Mouse (Mus musculus) forebrain, embryonic 14.5 days (tissue): ENCODE data around the gene Ankdd1b. TPM values are rescaled to one million over a fixed set of nuclear protein-coding genes. Genes with fewer than 3 reads are reported as not detected.

Source experiments
- ATAC-seq: fragments of 200-750 bp; cut with Nextera tagmentation; 2 replicates; pipeline ENCODE4 v1.8.0; 2017; ENCODE audit warnings: mild to moderate bottlenecking, moderate library complexity
- DNase-seq: peaks from one replicate; pipeline ENCODE4 v3.0.0-alpha.2; 2015; ENCODE audit warnings: low spot score
- H3K27ac ChIP-seq: fragments of 300-500 bp; sonication (generic); 2 replicates; pipeline ENCODE4 v1.5.1; 2014; ENCODE audit warnings: low read depth, mild to moderate bottlenecking, control low read depth, low read length, moderate library complexity
- H3K27me3 ChIP-seq: fragments of 300-500 bp; sonication (generic); replicated peaks from 2 replicates; pipeline ENCODE4 v1.6.1; 2014; ENCODE audit warnings: low read length, control low read depth, mixed read lengths; ENCODE audit not compliant: control insufficient read depth, insufficient read depth
- H3K36me3 ChIP-seq: fragments of 300-500 bp; sonication (generic); 2 replicates; pipeline ENCODE4 v1.6.1; 2014; ENCODE audit warnings: low read length, control low read depth; ENCODE audit not compliant: control insufficient read depth, insufficient read depth
- H3K4me1 ChIP-seq: fragments of 300-500 bp; sonication (generic); 2 replicates; pipeline ENCODE4 v1.6.1; 2014; ENCODE audit warnings: antibody characterized with exemption, low read length, control low read depth; ENCODE audit not compliant: control insufficient read depth, insufficient read depth
- H3K4me2 ChIP-seq: fragments of 300-500 bp; sonication (generic); 2 replicates; pipeline ENCODE4 v1.6.1; 2014; ENCODE audit warnings: mild to moderate bottlenecking, control low read depth, low read length
- H3K4me3 ChIP-seq: fragments of 300-500 bp; sonication (generic); 2 replicates; pipeline ENCODE4 v1.5.1; 2014; ENCODE audit warnings: low read depth, low read length, control low read depth
- H3K9ac ChIP-seq: fragments of 300-500 bp; sonication (generic); 2 replicates; pipeline ENCODE4 v1.6.1; 2014; ENCODE audit warnings: mild to moderate bottlenecking, low read length, control low read depth, moderate library complexity
- H3K9me3 ChIP-seq: fragments of 300-500 bp; sonication (generic); replicated peaks from 2 replicates; pipeline ENCODE4 v1.6.1; 2016; ENCODE audit warnings: low read length, control low read depth, mixed read lengths; ENCODE audit not compliant: control insufficient read depth
- WGBS: fragments of 180-500 bp; shearing (Covaris S2); extraction: QIAGEN DNeasy Blood & Tissue Kit; methylation state at CpG from one replicate; pipeline ENCODE4 v1.1.7; 2014; 5-methylcytosine and 5-hydroxymethylcytosine counted together
- polyA plus RNA-seq: library from polyadenylated mRNA; unstranded; fragments of >200 nt; fragmentation: Nextera tagmentation; extraction: Ambion mirVana; gene quantifications from 2 replicates; pipeline ENCODE4 v1.2.1, GENCODE M21; 2014

Ankdd1b gene
- polyA plus RNA-seq = not detected in 2 replicates

- Histone ChIP-seq H3K36me3 (no peaks in the 10 kb centered on the region), H3K9ac (no peak within 1 kb of the TSS), H3K4me2 (no peak within 1 kb of the TSS), H3K27me3 (no peaks in the 10 kb centered on the region), H3K4me3 (no peak within 1 kb of the TSS), H3K4me1 (no peaks in the 10 kb centered on the region), H3K27ac (no peak within 1 kb of the TSS), H3K9me3 (no peaks in the 10 kb centered on the region)
- 94% methylated on average over 14 of the region's 14 CpGs for WGBS
- ATAC-seq = no peak
- no peak for DNase-seq
Measured at GRCm38 (mm10) chr13:96470957-96471356, at the start of gene Ankdd1b. Gene Ankdd1b, minus strand, starts transcription at chr13:96471198.

GRCm38 (mm10) chr13:96517335-96517734, 46.3 kb upstream of the Ankdd1b start:
- H3K27me3 ChIP-seq = no peaks in the 10 kb centered on the region
- ATAC-seq (no peak), DNase-seq (no peak)
- no peak overlapping the region for H3K4me3 ChIP-seq
- H3K4me1 ChIP-seq = no peaks in the 10 kb centered on the region
- 94% methylated on average over 2 of the region's 2 CpGs for WGBS
- H3K4me2 ChIP-seq = no peak overlapping the region
- no peaks in the 10 kb centered on the region for H3K9me3 ChIP-seq
- H3K27ac ChIP-seq = no peak overlapping the region
- no peaks in the 10 kb centered on the region; the same call in 1 of the 2 replicates for H3K36me3 ChIP-seq
- H3K9ac ChIP-seq = no peak overlapping the region

- H3K27ac ChIP-seq = no peak overlapping the region
- DNase-seq (no peak), ATAC-seq (no peak)
- 96% methylated on average over 9 of the region's 9 CpGs for WGBS
- H3K27me3 ChIP-seq = no peaks in the 10 kb centered on the region
- H3K9me3 ChIP-seq = no peaks in the 10 kb centered on the region
- no peak overlapping the region for H3K4me3 ChIP-seq
- H3K9ac ChIP-seq = no peak overlapping the region
- no peaks in the 10 kb centered on the region for H3K4me1 ChIP-seq
- no peaks in the 10 kb centered on the region; the same call in 1 of the 2 replicates for H3K36me3 ChIP-seq
- H3K4me2 ChIP-seq = no peak overlapping the region
Measured at GRCm38 (mm10) chr13:96516249-96516648, 45.3 kb upstream of the Ankdd1b start.

GRCm38 (mm10) chr13:96514154-96514942, 43.4 kb upstream of the Ankdd1b start:
- ATAC-seq = no peak
- WGBS = 92% methylated on average over 5 of the region's 5 CpGs

GRCm38 (mm10) chr13:96511893-96512292, 40.9 kb upstream of the Ankdd1b start:
- no peaks in the 10 kb centered on the region for H3K27me3 ChIP-seq
- H3K9me3 ChIP-seq = no peaks in the 10 kb centered on the region
- no peaks in the 10 kb centered on the region; the same call in 1 of the 2 replicates for H3K36me3 ChIP-seq
- no peak overlapping the region for H3K9ac ChIP-seq
- no peak overlapping the region for H3K4me3 ChIP-seq
- ATAC-seq (no peak), DNase-seq (no peak)
- no peak overlapping the region for H3K27ac ChIP-seq
- no peak overlapping the region for H3K4me2 ChIP-seq
- H3K4me1 ChIP-seq = no peaks in the 10 kb centered on the region
- 69% methylated on average over 5 of the region's 5 CpGs for WGBS

More at GRCm38 (mm10) chr13:96514154-96514942, 43.4 kb upstream of the Ankdd1b start:
- no peaks in the 10 kb centered on the region for H3K9me3 ChIP-seq
- no peaks in the 10 kb centered on the region for H3K4me1 ChIP-seq
- DNase-seq = no peak
- H3K27ac ChIP-seq = no peak overlapping the region
- no peak overlapping the region for H3K4me3 ChIP-seq
- no peaks in the 10 kb centered on the region for H3K27me3 ChIP-seq
- no peak overlapping the region for H3K9ac ChIP-seq
- H3K4me2 ChIP-seq = no peak overlapping the region
- H3K36me3 ChIP-seq = no peaks in the 10 kb centered on the region; the same call in 1 of the 2 replicates

- Histone ChIP-seq H3K27me3 (no peaks in the 10 kb centered on the region), H3K4me3 (no peak overlapping the region), H3K4me2 (no peak overlapping the region), H3K27ac (no peak overlapping the region), H3K9me3 (no peaks in the 10 kb centered on the region), H3K4me1 (no peaks in the 10 kb centered on the region), H3K36me3 (no peaks in the 10 kb centered on the region; the same call in 1 of the 2 replicates), H3K9ac (no peak overlapping the region)
- no peak for ATAC-seq
- no peak for DNase-seq
- WGBS = 76% methylated on average over 1 of the region's 1 CpGs
Measured at GRCm38 (mm10) chr13:96511262-96511661, 40.3 kb upstream of the Ankdd1b start.

- Histone ChIP-seq H3K4me1 (no peaks in the 10 kb centered on the region), H3K9ac (no peak overlapping the region), H3K27ac (no peak overlapping the region), H3K4me2 (no peak overlapping the region), H3K4me3 (no peak overlapping the region), H3K9me3 (no peaks in the 10 kb centered on the region), H3K27me3 (no peaks in the 10 kb centered on the region), H3K36me3 (no peaks in the 10 kb centered on the region)
- ATAC-seq = no peak
- WGBS = 90% methylated on average over 13 of the region's 13 CpGs
- DNase-seq = no peak
Measured at GRCm38 (mm10) chr13:96510635-96511034, 39.6 kb upstream of the Ankdd1b start.

- no peak overlapping the region for H3K4me2 ChIP-seq
- no peaks in the 10 kb centered on the region for H3K9me3 ChIP-seq
- WGBS = 87% methylated on average over 4 of the region's 4 CpGs
- no peak for DNase-seq
- H3K27me3 ChIP-seq = no peaks in the 10 kb centered on the region
- no peak overlapping the region for H3K27ac ChIP-seq
- H3K4me3 ChIP-seq = no peak overlapping the region
- no peak overlapping the region for H3K9ac ChIP-seq
- ATAC-seq = no peak
- H3K36me3 ChIP-seq = no peaks in the 10 kb centered on the region
- H3K4me1 ChIP-seq = no peaks in the 10 kb centered on the region
Measured at GRCm38 (mm10) chr13:96507541-96507940, 36.5 kb upstream of the Ankdd1b start.

GRCm38 (mm10) chr13:96506313-96506712, 35.3 kb upstream of the Ankdd1b start:
- Histone ChIP-seq H3K4me3 (no peak overlapping the region), H3K36me3 (no peaks in the 10 kb centered on the region), H3K27me3 (no peaks in the 10 kb centered on the region), H3K4me2 (no peak overlapping the region), H3K9me3 (no peaks in the 10 kb centered on the region), H3K9ac (no peak overlapping the region), H3K4me1 (no peaks in the 10 kb centered on the region), H3K27ac (no peak overlapping the region)
- DNase-seq (no peak), ATAC-seq (no peak)
- WGBS = 84% methylated on average over 6 of the region's 6 CpGs
